9 mouse cellular contexts compared by ENCODE assay signal in the genomic region with DNA sequence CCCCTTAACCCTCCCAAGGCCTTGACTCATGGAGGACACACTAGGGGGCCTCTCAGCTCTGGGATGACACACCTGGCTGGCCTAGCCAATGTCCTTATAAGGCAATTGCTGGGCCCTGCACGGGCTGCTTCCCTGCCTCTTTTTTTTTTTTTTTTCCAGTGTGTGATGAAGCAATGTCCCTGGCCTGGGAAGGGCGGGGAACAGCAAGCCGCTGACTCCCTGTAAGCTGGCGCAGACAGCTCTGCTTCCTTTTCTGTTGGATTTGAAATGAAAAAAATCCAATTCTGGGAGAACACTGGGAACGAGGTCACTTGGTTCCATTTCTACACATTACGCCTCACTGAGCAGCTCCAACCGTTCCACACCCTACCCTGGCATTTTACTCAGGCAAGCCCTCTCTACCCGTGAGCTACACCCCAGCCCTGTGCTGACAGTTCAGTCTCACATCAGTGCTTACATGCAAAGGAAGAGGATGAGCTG.
DNase-seq lines count a peak whose midpoint lies in the region; ATAC-seq and TF ChIP-seq lines count a peak whose summit lies in the region.
"Had no signal": no experiment of that assay in that cellular context is flagged by ENCODE, and none has a peak within 500 bp of the region (broad histone marks: within the 10 kb centered on the region; RNA-seq: fewer than 3 reads in every experiment).

No protein-coding gene starts in this region.

- no peak overlapping the region for H3K4me3 ChIP-seq in heart, embryonic 12.5 days
- H3K4me3 ChIP-seq in liver, embryonic 15.5 days (replicated peaks): no peak overlapping the region
- no peak overlapping the region for H3K4me3 ChIP-seq in testis, adult 2 months (ENCODE audit: control insufficient read depth, low read depth, low read length)
- H3K4me3 ChIP-seq: heart, embryonic 15.5 days had no signal

- 51% methylated on average over 8 of the region's 8 CpGs for WGBS in heart, embryonic 12.5 days
- WGBS in liver, embryonic 15.5 days (ENCODE audit: insufficient replicate concordance): 57% methylated on average over 8 of the region's 8 CpGs

- TF ChIP-seq CTCF in testis, adult 2 months (IDR thresholded peaks at IDR 0.05; ENCODE audit: control insufficient read depth, insufficient read depth, insufficient replicate concordance, low read depth, low read length): no peak

- H3K9me3 ChIP-seq in heart, embryonic 12.5 days (replicated peaks): no peaks in the 10 kb centered on the region
- no peaks in the 10 kb centered on the region for H3K9me3 ChIP-seq in liver, embryonic 15.5 days (replicated peaks)
- H3K9me3 ChIP-seq: heart, embryonic 15.5 days had no signal

- H3K36me3 ChIP-seq in heart, embryonic 12.5 days: no peaks in the 10 kb centered on the region
- no peaks in the 10 kb centered on the region for H3K36me3 ChIP-seq in liver, embryonic 15.5 days (replicated peaks)
- H3K36me3 ChIP-seq in testis, adult 2 months (ENCODE audit: control insufficient read depth, insufficient read depth, low read length): no peaks in the 10 kb centered on the region
- H3K36me3 ChIP-seq: heart, embryonic 15.5 days had no signal

- H3K4me1 ChIP-seq in heart, embryonic 12.5 days (replicated peaks): 0 out of 2 replicates have a peak, but pooled peaks cover 7% of the 10 kb centered on the region
- H3K4me1 ChIP-seq in liver, embryonic 15.5 days (replicated peaks): no peaks in the 10 kb centered on the region
- H3K4me1 ChIP-seq in testis, adult 2 months (ENCODE audit: control insufficient read depth, insufficient read depth, low read length): peaks cover 5% of the 10 kb centered on the region

- no peak overlapping the region for H3K27ac ChIP-seq in heart, embryonic 12.5 days (ENCODE audit: poor library complexity, severe bottlenecking)
- H3K27ac ChIP-seq in liver, embryonic 15.5 days (replicated peaks): no peak overlapping the region
- H3K27ac ChIP-seq in testis, adult 2 months (ENCODE audit: control insufficient read depth, insufficient read depth, low read depth, low read length): peak overlapping the region; percentile 57
- H3K27ac ChIP-seq: heart, embryonic 15.5 days had no signal

- no peak overlapping the region for H3K4me2 ChIP-seq in heart, embryonic 12.5 days
- H3K4me2 ChIP-seq in liver, embryonic 15.5 days: no peak overlapping the region
- H3K4me2 ChIP-seq: heart, embryonic 15.5 days had no signal

- H3K27me3 ChIP-seq in heart, embryonic 12.5 days (replicated peaks): no peaks in the 10 kb centered on the region
- no peaks in the 10 kb centered on the region for H3K27me3 ChIP-seq in liver, embryonic 15.5 days
- no peaks in the 10 kb centered on the region for H3K27me3 ChIP-seq in testis, adult 2 months (ENCODE audit: control insufficient read depth, insufficient read depth, low read length)
- H3K27me3 ChIP-seq: heart, embryonic 15.5 days had no signal

- no peak for TF ChIP-seq POLR2A in testis, adult 2 months (IDR thresholded peaks at IDR 0.05; ENCODE audit: control insufficient read depth, low read depth, low read length)

- no peak overlapping the region for H3K9ac ChIP-seq in heart, embryonic 12.5 days
- H3K9ac ChIP-seq in liver, embryonic 15.5 days: no peak overlapping the region
- H3K9ac ChIP-seq: heart, embryonic 15.5 days had no signal

- peak; percentile 22 for DNase-seq in ovary, postnatal 14 days (ENCODE audit: low spot score)
- no peak for DNase-seq in ovary, postnatal 10 days (ENCODE audit: low spot score)
- DNase-seq in cerebellum, adult 18-20 months: no peak
- no peak for DNase-seq in cerebellum, postnatal 10 days
- DNase-seq in cerebellum, adult 9-11 months: no peak

- 0 out of 2 replicates have a peak, but pooled peaks have one; percentile 39 for ATAC-seq in heart, embryonic 12.5 days (ENCODE audit: insufficient number of reproducible peaks, low FRiP score)
- peak; percentile 42; the same call in 1 of the 2 replicates for ATAC-seq in liver, embryonic 15.5 days (ENCODE audit: insufficient read depth)
